Mouse (Mus musculus) v-Abl transformed pro-B cells (cell line): Measurements from ENCODE around the gene Smndc1.

Experiments used
- in situ Hi-C, 2 experiments: fragments of 400-800 bp; cut with MboI; formaldehyde crosslinking; loops; one replicate each; pipeline ENCODE4 v1.15.1; 2025; ENCODE audit not compliant: unreplicated experiment in 2 of 2

Smndc1 gene

DNA sequence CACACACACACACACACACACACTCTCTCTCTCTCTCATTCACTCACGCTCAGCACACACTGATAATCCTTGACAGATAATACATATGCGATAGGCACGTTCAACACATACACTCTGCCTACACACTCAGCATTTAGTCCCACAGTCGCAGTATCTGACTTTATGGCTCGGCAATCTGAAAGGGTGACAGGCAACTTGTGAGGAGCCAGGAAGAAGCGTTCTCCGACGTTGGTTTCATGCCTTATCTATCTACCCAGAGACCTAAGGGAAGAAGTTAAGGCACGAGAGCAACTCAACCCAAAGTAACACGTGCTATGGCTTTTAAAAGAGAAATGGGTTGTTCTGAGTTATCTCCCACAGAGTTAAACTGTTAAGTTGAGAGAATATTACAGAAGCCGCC lies 24.3 kb upstream of the Smndc1 start:
- in situ Hi-C loops: loop anchor here in 1 of 2 experiments (5.0 kb wide), 1 partner anchor 168 kb away; no protein-coding TSS in a partner anchor

DNA sequence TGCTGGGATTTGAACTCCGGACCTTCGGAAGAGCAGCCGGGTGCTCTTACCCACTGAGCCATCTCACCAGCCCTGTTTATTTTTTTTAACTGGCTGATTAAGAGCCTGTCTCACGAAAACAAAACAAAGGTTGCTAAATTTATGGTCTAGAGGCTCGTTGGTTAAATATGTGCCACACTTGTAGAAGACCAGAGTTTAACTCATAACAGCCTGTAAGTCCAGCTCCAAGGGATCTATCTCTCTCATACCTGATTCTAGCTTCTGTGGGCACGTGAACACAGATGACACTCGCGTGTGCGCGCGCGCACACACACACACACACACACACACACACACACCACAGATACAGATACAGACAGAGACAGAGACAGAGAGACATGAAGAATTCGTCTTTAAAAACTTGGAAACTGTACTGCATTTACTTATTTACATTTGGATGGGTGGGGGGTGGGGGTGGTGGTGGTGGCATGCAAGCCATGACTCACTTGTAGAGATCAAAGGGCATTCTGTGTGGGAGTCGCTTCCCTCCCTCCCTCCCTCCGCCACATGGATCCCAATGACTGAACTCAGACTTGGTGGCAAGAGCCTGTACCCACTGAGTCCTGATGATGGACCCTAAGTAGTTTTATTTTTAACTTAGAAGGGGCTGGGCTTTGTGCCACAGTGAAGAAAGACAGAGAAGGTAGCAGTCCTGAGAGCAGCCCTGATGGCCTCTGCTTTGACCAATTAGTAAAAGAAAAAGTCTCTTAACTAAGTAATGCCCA lies 23.4 kb upstream of the Smndc1 start:
- in situ Hi-C loops: no loop called here

DNA sequence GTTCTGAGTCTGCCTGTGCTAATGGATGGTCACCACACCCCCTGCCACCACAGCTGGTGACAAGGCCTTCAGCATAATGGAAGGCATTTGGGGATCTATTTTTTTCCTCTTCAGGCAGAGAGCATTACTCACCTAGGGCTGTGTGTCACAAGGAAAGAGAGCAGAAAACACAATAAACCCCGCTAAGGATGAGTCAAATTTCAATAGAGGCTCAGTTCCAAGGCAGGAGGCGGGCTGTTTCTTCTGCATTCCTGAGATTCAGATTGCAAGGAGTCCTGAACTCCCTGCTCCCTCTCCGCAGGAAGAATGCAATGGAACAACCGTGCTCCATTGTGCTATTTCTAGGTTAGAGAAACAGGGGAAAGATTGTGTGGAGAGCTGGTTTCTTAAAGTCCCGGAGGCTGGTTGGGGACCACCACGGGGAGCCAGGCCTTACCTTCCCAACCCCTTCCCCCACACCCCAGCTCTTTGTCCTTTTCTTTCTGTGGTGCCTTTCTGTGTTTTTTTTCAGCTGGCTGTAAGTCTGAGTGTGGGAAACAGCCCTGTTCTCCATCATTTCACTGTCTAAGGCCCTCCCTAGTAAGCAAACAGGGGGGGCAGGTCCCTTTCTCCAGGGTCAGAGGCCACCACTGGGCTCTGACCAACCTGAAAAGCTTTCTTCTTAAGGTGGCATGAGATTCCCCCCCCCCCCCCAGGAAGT lies 21.9 kb upstream of the Smndc1 start:
- in situ Hi-C loops: no loop called here

DNA sequence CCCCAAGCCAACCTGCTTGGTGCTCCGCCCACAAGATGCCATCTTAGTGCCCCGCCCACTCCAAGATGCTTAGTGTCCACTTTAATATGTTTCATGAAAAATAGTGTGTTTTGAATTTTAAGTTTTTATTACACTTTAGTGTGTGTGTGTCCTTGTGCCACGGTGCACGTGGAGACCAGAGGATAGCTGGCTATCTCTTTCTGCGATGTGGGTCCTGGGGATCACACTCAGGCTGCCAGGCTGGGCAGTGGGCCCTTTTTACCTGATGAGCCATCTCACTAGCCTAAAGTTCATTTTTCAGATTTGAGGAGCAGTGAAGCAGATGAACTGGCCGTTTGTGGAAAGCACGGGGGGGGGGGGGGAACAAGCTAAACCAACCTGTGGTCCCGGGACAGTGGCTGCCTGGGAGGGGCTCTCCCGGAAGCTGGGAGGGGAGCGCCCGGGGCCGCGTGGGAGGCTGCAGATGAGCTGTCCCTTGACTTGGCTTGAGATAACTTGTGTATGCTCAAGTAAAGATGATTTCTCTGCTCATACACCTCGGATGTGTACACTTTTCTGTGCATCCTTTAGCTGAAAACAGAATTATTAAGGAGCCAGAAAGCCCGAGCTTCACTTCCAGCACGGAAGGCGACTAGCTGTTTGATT lies 19.4 kb upstream of the Smndc1 start:
- in situ Hi-C loops: no loop called here

DNA sequence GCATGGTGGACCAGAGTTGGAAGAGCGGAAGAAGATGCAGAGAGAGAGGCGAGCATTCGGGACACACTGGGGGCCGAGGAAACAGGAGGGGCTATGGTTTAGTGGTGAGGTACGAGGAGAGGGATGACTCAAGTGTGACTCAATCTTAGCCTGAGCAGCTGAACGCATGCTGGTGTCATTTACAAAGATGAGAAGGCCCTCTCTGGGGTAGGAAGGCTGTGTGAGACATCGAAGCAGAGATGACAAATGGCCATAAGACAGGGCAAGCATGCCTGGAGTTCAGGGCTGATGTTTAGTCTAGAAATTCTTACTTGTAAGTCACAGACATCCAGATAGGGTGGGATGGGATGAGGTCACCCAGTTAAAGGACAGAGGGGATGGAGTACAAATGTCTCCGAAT lies 18.0 kb upstream of the Smndc1 start:
- in situ Hi-C loops: no loop called here

DNA sequence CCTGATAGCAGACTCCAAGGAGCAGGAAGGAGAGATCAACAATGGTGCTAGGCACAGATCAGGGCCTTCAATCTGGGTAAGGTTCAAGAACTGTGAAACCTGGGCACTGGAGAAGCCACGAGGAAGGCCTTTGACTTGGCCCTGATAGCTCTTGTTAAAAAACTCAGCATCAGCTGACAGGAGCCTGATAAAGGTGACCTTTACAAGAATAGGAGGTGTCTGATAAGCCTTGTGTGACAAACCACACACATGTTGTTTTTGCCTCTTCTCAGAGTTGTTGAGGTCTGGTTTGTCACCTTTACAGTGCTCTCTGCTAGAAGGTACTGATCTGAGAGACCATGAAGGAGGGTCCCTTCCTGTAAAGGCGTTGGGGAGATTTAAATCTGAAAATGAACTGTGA lies 17.0 kb upstream of the Smndc1 start:
- in situ Hi-C loops: no loop called here

DNA sequence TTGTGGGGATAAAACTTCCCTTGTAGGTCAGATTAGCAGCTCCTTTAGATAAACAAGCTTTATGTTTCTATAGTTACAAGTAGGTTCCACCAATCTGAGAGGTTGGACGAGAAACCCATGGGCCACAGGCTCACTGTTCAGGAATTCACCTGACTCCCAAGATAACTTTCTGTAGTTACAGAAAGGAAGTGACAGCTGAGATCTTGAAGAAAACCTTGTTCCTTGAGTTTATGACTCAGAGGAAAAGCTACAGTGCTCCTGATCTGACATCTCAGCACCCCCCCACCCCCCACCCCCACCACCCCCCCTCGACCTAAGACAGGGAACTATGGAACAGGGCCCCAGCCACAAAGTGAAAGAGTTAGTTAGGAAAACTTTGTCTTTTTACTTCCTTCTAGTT lies 15.4 kb upstream of the Smndc1 start:
- in situ Hi-C loops: no loop called here

DNA sequence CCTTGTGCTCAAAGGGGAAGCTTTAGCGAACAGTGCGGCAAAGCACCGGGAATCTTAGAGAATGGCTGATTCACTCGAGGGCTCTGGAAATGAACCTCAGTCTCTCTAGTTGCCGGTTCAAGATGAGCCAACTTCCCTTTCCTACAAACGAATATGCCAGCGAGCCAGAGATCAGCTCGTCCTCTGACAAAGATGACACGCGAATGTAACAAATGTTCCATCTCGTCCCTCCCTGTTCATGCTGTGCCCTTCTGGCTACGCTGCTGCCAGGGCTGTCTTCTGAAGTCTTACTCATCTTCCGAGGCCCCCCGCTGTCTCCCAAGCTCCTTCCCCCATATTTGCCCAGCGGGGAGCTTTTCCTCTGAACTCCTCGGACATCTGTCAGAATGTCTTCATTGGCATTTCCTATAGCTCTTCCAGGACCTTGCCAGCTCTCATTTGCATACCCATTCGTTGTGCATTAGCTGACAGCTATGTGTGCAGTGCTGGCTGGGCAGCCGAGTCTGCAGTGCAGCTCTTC lies 14.5 kb upstream of the Smndc1 start:
- in situ Hi-C loops: no loop called here

DNA sequence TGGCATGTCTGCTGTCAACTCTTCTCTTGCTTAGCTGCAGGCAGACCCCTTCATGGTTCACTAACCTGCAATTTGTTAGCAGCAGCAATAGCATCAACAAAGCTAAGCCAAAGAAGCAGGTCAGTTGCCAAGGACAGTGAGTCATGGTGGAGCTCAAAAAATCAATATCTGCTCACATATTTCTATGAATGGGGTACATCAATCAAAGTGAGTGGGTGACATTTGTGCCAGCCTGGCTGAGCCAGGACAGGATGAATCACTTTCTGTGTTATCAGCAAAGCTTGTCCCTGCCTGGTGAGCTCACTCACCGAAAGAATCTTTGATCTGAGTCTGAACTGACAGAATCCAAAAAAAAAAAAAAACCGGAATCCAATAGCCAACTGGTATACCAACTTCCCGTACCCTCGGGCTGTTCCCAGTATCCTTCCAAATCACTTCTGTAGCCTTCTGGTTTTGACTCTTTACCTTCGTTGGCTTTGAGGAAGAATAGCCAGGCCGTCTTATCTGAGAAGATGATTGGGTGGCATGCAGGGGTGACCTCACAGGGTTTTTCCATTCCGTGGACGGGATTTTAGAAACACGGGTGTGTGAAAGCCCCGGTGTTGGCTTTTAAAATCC lies 13.9 kb upstream of the Smndc1 start:
- in situ Hi-C loops: no loop called here

DNA sequence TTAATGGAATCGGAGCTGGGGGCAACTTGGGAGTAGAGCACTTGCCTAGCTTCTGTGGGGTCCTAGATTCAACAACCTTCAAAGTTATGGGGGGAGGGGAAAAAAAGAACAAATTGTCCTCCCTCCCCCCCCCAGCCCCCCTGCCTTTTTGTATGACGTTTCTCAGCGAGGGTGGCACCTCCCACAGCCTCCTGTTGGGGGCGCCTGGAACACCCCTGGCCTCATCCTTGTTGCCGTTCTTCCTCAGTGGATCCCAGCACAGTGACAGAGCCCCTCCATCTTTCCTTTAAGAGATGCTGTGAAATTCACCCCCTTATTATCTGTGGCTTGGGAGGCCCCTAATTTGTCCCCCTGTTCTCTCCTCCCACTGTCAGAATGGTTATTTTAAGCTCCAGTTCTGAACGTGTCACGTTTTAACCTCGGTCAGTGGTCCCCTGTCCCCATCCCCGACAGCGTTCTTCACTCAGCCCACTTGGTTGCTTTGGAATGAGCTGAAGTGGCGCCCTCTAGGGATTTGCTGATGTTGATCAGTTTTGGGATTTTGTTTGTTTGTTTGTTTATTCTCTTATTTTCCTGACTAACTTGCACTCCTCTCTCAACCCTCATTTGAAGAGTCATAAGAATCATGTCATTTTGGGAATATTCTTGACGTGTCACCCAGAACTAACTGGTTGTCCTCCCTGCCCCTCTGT lies 12.5 kb upstream of the Smndc1 start:
- in situ Hi-C loops: no loop called here

DNA sequence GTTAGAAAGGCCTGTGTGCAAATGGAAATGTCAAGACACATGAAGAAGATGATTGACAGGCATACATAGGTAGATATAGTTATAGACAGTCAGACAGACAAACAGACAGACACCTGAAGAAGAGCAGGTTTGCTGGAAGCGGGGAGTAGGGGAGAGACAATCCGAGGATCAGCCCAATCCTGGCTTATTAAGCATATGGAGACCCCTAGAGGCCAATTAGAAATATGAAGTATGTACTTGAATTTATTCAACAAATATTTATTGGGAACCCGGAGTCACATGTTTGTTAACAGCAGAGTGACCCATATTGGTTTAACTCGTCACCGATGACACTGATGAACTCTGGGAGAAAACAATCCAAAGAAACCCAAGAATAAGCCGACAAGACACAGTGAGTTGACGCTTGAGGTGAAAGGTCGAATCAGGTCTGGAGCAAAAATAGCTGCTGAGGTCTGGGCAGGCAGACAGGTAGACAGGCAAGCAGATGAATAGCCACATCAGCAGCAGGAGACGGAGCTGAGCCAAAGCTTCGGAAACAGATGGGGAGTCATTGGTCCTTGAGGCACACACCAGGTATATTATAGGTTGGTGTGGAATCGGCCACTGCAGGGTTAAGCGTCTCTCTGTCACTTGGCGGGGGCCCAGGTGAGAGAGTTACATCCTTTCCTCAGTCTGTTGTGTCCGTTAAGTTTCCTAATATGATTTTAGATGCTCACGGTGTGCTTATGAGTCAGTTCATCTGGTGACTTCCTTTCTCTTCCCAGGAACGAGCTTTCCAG lies 10.1 kb upstream of the Smndc1 start:
- in situ Hi-C loops: no loop called here

DNA sequence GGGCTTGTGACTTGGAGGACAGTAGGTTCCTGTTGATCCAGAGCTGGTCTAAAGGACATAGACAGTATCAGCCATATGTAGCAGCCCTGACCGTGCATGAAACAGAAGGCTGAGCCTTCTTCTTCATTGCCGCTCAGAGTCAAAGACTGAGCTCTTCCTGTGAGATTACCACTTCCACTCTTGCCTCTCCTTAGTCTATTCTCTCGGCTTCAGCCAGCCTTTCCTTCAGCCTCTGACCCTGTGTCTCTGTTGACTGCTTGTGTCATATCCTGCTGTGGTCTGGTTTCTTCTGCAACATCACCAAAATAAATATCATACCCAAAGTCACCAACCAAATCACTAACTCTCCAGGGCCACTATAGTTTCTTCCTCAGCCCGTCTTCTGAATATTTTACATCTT lies 8.8 kb upstream of the Smndc1 start:
- in situ Hi-C loops: loop anchor here (5.0 to 25.0 kb wide), 6 partner anchors 233 to 1916 kb away; partner anchors contain the start of genes Vti1a (in 1 of the 2) and Zdhhc6 (in 1 of the 2)

DNA sequence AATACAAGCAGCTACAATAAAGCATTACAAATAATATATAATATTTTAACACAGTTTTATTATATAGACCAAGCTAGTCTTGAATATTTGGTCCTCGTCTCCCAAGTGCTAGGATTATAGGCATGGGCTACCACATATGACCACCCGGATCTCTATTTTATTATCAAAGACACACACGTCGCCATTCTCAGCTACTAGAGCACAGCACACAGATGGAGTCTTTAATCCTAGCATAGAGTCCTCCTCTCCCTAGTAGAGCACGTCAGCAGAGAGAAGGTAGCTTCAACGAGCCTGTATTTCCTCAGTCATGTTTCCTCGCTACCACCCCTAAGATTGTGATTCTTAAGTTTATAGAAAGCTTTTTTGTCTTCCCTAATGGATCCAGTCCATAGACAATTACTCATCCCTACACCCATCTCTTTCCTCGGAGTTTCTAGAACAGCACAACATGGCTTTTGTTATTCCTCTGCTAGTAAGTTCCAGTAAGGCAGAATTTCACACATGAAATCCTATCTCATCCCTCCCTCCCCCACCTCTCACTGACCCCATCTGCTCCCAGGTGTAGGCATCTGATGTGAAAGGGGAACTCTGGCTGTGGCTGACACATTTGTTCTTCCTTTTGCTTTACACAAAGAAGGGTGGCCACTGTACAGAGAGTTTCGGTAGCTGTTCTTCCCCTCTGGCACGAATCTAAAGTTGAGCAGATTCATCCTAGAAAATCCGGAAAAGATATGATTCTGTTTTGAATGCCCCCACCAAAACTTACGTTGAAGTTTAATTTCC lies 7.3 kb upstream of the Smndc1 start:
- in situ Hi-C loops: loop anchor here (5.0 to 25.0 kb wide), 6 partner anchors 235 to 1917 kb away; partner anchors contain the start of genes Vti1a (in 1 of the 2) and Zdhhc6 (in 1 of the 2)

DNA sequence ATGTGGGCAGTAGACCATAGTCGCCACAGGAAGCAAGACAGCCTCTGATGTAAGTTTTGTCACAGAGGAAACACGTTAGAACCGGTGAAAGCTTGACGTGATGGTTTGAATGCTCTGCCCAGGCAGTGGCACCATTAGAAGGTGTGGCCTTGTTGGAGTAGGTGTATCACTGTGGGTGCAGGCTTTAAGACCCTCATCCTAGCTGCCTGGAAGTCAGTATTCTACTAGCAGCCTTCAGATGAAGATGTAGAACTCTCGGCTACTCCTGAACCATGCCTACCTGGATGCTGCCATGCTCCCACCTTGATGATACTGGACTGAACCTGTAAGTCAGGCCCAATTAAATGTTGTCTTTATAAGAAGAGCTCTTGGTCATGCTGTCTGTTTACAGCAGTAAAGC lies 5.4 kb upstream of the Smndc1 start:
- in situ Hi-C loops: loop anchor here (5.0 to 25.0 kb wide), 6 partner anchors 236 to 1919 kb away; partner anchors contain the start of genes Vti1a (in 1 of the 2) and Zdhhc6 (in 1 of the 2)

DNA sequence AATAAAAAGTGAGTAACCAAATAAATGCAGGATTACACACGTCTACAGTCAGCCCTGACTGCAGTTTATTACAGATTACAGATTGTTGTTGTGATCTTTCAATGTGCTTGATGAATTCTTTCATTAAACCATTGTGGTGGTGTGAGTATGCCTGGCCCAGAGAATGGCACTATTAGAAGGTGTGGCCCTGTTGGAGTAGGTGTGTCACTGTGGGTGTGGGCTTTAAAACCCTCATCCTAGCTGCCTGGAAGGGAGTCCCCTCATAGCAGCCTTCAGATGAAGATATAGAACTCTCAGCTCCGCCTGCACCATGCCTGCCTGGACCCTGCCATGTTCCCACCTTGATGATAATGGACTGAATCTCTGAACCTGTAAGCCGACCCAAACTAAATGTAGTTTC lies 4.6 kb upstream of the Smndc1 start:
- in situ Hi-C loops: loop anchor here (5.0 to 25.0 kb wide), 7 partner anchors 237 to 1920 kb away; partner anchors contain the start of genes Vti1a (in 1 of the 2) and Zdhhc6 (in 1 of the 2)

DNA sequence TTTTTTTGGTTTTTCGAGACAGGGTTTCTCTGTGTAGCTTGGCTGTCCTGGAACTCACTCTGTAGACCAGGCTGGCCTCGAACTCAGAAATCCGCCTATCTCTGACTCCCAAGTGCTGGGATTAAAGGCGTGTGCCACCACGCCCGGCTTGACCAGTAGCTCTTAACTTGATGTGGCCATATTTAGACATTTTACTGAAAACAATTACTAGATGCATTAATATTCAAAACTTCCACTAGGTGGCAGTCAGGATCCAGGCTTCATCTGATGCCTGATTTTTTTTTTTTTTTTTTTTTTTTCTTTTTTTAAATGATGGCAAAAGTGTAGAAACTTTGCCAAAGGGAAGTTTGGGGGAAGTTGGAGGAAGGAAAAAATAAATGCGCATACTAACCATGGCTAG lies 4.2 kb upstream of the Smndc1 start:
- in situ Hi-C loops: loop anchor here (5.0 to 25.0 kb wide), 6 partner anchors 243 to 1920 kb away; partner anchors contain the start of genes Vti1a (in 1 of the 2) and Zdhhc6 (in 1 of the 2)

DNA sequence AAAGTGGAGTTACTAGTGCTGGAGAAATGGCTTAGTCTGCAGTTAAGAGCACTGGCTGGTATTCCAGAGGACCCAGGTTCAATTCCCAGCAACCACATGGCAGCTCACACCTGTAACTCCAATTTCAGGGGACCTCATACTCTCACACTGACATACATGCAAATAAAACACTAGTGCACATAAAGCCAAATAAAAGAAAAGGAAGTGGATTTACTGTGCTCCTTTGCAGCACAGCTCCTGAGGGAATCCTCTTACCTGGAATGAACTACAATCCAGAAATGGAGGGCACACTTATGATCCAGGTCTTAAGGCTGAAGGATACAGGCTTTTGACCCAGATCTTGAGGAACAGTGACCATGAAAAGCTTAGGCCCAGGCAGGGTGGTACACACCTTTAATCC lies 3.3 kb upstream of the Smndc1 start:
- in situ Hi-C loops: loop anchor here (5.0 to 25.0 kb wide), 6 partner anchors 244 to 1921 kb away; partner anchors contain the start of genes Vti1a (in 1 of the 2) and Zdhhc6 (in 1 of the 2)

DNA sequence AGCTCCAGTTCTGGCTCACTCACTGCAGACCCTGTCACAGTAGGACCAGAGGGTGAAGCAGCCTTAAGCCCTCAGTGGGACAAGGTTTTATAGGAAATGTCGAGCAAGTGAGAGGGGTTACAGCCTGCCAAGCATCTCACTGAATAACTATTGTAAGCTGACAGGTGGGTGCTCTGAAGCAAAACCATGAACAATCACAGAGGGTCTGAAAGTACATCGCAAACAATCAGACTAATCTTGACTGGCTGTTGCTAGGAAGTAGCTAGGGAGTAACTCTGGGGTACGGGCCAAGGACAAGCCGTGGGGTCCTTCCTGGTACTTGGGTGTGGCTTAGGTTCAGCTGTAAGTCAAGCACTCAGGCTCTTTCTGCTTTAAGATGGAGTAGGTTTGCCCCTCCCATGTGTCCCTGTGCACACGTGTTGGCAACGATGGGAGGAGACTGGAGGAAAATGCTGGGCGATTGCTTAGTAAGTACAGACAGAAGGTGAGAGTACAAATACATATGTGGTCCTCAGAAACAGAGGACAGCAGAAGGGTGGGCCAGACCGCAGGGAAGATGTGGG lies 2.5 kb upstream of the Smndc1 start:
- in situ Hi-C loops: loop anchor here (5.0 to 25.0 kb wide), 6 partner anchors 244 to 1922 kb away; partner anchors contain the start of genes Vti1a (in 1 of the 2) and Zdhhc6 (in 1 of the 2)
